Mouse (Mus musculus): Measurements from ENCODE around the gene Iah1. TPM values are rescaled to one million over a fixed set of nuclear protein-coding genes. Genes with fewer than 3 reads are reported as not detected.
A peak's percentile ranks its signal among the peaks of the same experiment; 100 is the strongest.

The Iah1 gene
- polyA plus RNA-seq, 1 experiment from 2014 or later: 44.8 TPM

DNA sequence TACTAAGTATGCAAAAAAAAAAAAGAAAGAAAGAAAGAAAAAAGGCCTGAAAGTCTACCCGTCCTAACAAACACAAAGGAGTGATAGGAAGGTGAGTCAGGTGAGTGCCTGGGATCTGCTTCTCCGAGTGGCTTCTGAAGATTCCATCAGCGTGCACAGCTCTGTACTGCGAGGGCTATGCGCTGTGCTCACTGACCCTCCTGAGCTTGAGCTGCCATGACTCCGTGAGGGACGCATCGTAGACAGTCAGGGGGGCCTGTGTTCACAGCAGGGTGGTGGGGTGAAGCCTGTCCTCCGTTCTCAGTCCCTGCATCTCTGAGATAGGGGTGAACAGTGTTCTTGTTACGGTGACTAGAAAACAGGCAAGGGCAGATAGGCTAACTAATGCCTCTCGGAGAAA lies 17.3 kb upstream of the Iah1 start:
- no peaks in the 10 kb centered on the region for H3K4me1 ChIP-seq
- H3K27me3 ChIP-seq (ENCODE audit: low read depth, poor library complexity, severe bottlenecking): no peaks in the 10 kb centered on the region
- no peak for DNase-seq (ENCODE audit: low spot score)
- H3K9me3 ChIP-seq (replicated peaks): no peaks in the 10 kb centered on the region
- WGBS: 95% methylated on average over 11 of the region's 11 CpGs
- H3K27ac ChIP-seq (replicated peaks): no peak overlapping the region
- H3K4me3 ChIP-seq: no peak overlapping the region
- peaks cover 99% of the 10 kb centered on the region for H3K36me3 ChIP-seq

DNA sequence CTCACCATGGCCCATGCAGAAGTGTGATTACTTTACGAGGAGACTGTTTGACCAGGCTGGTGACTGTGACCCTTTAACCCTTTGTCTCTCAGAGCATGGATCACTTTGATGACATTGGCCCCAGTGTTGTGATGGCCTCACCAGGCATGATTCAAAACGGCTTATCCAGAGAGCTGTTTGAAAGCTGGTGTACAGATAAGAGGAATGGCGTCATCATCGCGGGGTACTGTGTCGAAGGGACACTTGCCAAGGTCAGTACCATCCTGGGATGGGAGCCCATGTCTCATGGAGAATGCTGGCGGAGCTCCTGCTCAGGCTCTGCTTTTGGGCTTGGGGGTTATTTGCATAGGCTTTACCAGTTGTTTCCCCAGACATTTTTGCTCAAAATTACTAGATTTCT lies 14.9 kb upstream of the Iah1 start:
- Histone ChIP-seq H3K4me3 (no peak overlapping the region), H3K9me3 (replicated peaks) (no peaks in the 10 kb centered on the region), H3K36me3 (peaks cover 99% of the 10 kb centered on the region), H3K27me3 (ENCODE audit: low read depth, poor library complexity, severe bottlenecking) (no peaks in the 10 kb centered on the region), H3K4me1 (no peaks in the 10 kb centered on the region), H3K27ac (replicated peaks) (no peak overlapping the region)
- no peak for DNase-seq (ENCODE audit: low spot score)
- WGBS: 90% methylated on average over 7 of the region's 7 CpGs

DNA sequence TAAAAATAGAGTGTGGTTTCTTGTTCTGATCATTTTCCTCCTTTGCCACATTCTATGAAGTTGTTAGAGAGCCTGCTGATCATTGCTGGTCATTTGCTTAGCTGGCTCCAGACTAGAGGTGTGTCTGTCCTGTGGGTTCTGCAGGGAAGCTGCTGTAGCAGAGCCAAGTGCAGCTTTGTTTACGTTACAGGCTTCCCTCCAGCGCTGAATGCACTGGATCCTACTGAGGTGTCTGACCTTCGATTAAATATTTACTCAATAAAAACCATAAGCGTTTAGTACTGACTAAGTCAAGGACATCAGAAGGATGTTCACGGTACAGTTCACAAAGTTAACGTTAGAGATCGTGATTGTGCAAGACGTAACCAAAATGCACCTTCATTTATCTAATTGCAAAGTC lies 14.3 kb upstream of the Iah1 start:
- Histone ChIP-seq H3K4me1 (no peaks in the 10 kb centered on the region), H3K4me3 (no peak overlapping the region), H3K9me3 (replicated peaks) (no peaks in the 10 kb centered on the region), H3K36me3 (peaks cover 99% of the 10 kb centered on the region), H3K27ac (replicated peaks) (no peak overlapping the region), H3K27me3 (ENCODE audit: low read depth, poor library complexity, severe bottlenecking) (no peaks in the 10 kb centered on the region)
- 91% methylated on average over 8 of the region's 8 CpGs for WGBS
- DNase-seq (ENCODE audit: low spot score): no peak

DNA sequence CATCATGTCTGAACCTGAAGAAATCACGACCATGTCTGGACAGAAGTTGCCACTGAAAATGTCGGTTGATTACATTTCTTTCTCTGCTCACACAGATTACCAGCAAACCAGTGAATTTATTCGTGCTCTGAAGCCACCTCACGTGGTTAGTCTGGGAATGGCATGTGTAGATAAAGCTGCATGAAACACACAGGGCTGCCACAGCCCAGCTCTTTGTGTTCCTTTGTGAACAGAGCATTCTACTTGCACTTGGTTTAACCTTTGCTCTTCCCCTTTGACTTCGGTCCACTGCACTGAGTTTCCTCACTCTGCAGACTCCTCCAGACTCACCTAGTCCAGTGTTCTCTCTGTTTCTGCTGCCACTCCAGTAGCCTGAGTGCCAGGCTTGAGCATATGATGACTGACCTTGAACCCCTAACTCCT lies 13.8 kb upstream of the Iah1 start:
- 86% methylated on average over 5 of the region's 5 CpGs for WGBS
- no peak overlapping the region for H3K4me3 ChIP-seq
- H3K9me3 ChIP-seq (replicated peaks): no peaks in the 10 kb centered on the region
- H3K36me3 ChIP-seq: peaks cover 99% of the 10 kb centered on the region
- DNase-seq (ENCODE audit: low spot score): no peak
- H3K4me1 ChIP-seq: no peaks in the 10 kb centered on the region
- H3K27me3 ChIP-seq (ENCODE audit: low read depth, poor library complexity, severe bottlenecking): no peaks in the 10 kb centered on the region
- no peak overlapping the region for H3K27ac ChIP-seq (replicated peaks)

DNA sequence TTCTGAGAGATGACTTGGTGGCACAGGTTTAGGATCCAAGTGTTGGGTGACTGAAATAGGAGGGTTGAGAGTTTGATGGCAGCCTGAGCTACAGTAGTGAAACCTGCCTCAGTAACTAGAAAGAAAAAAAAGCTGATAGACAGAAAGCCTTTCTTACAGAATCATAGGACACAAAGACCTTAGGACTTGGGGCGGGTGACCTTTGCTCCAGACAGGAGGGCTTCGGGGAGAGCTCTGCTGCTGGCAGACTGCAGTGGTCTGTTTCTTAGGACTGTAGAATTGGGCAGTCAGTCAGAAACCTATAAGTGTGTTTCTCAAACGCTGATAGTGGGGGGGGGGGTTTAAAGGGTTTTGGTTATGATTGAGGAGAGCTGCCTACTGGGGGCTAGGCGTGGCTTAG lies 10.4 kb upstream of the Iah1 start:
- Histone ChIP-seq H3K4me3 (no peak overlapping the region), H3K4me1 (no peaks in the 10 kb centered on the region), H3K27me3 (ENCODE audit: low read depth, poor library complexity, severe bottlenecking) (no peaks in the 10 kb centered on the region), H3K9me3 (replicated peaks) (no peaks in the 10 kb centered on the region), H3K27ac (replicated peaks) (no peak overlapping the region), H3K36me3 (peaks cover 99% of the 10 kb centered on the region)
- no peak for DNase-seq (ENCODE audit: low spot score)
- 89% methylated on average over 4 of the region's 4 CpGs for WGBS

DNA sequence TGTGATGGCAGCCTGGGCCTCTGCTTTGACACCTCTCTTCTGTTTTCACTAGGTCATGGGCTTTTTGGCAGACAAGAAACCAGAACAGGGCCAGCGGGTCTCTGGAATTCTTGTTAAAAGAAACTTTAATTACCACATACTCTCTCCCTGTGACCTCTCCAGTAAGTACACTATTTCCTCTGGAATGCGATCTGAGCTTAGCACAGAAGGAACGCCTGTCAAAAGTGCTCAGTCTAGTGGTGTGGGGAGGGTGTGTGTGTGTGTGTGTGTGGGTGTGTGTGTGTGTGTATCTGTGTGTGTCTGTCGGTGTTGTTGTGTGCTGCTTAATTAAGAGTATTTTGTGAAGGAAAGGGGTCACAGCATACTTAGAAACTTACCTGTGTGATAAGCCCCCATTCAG lies 9.5 kb upstream of the Iah1 start:
- Histone ChIP-seq H3K4me1 (no peaks in the 10 kb centered on the region), H3K9me3 (replicated peaks) (no peaks in the 10 kb centered on the region), H3K27me3 (ENCODE audit: low read depth, poor library complexity, severe bottlenecking) (no peaks in the 10 kb centered on the region), H3K27ac (replicated peaks) (no peak overlapping the region), H3K36me3 (peaks cover 99% of the 10 kb centered on the region), H3K4me3 (no peak overlapping the region)
- DNase-seq (ENCODE audit: low spot score): no peak
- WGBS: 90% methylated on average over 4 of the region's 4 CpGs

DNA sequence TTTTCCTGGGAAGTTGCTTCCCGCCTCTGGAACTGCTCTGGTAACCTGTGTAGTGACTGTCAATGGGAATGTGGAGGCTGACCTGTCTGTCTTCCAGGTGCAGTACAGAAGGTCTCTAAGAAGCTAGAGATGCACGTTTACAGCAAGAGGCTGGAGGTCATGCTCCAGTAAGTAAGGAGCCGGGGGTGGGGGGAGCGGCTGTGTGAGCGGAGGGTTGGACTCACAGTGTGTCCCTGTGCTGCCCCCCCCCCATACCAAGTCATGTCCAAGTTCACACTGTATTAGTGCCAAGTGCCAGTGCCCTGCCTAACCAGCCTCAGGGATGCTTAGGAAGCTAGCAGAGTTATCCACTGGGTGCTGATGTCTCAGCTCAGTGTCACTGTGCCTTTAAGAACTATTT lies 4.0 kb upstream of the Iah1 start:
- DNase-seq (ENCODE audit: low spot score): no peak
- H3K4me3 ChIP-seq: no peak overlapping the region
- H3K9me3 ChIP-seq (replicated peaks): no peaks in the 10 kb centered on the region
- H3K27me3 ChIP-seq (ENCODE audit: low read depth, poor library complexity, severe bottlenecking): no peaks in the 10 kb centered on the region
- H3K27ac ChIP-seq (replicated peaks): no peak overlapping the region
- H3K36me3 ChIP-seq: peaks cover 79% of the 10 kb centered on the region
- peaks cover 5% of the 10 kb centered on the region; the same call in 1 of the 2 replicates for H3K4me1 ChIP-seq
- WGBS: 90% methylated on average over 5 of the region's 5 CpGs

DNA sequence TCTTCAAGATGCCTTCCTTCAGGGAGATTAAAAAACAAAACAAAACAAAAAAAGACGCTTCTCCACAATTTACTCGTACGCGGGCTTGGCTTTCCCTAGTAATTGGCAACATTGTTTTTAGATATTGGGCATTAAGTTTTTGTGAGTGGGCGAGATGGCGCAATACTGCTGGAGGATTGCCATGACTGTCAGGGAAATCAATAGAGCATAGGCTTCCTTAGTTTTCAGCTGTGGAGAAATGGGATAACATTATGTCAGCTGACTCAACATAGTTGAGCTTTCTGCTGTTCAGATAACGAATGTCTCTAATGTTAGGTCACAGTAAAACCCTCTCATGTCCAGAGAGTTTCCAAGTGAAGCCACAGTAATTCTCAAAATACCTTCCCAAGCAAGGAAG lies 678 bp downstream of the Iah1 start:
- no peaks in the 10 kb centered on the region for H3K27me3 ChIP-seq (ENCODE audit: low read depth, poor library complexity, severe bottlenecking)
- H3K4me1 ChIP-seq: peaks cover 7% of the 10 kb centered on the region; the same call in 1 of the 2 replicates
- no peaks in the 10 kb centered on the region for H3K9me3 ChIP-seq (replicated peaks)
- peak overlapping the region; percentile 67 for H3K4me3 ChIP-seq
- H3K27ac ChIP-seq (replicated peaks): peak overlapping the region; percentile 89
- no peak for DNase-seq (ENCODE audit: low spot score)
- peaks cover 66% of the 10 kb centered on the region for H3K36me3 ChIP-seq
- WGBS: 39% methylated on average over 7 of the region's 7 CpGs

DNA sequence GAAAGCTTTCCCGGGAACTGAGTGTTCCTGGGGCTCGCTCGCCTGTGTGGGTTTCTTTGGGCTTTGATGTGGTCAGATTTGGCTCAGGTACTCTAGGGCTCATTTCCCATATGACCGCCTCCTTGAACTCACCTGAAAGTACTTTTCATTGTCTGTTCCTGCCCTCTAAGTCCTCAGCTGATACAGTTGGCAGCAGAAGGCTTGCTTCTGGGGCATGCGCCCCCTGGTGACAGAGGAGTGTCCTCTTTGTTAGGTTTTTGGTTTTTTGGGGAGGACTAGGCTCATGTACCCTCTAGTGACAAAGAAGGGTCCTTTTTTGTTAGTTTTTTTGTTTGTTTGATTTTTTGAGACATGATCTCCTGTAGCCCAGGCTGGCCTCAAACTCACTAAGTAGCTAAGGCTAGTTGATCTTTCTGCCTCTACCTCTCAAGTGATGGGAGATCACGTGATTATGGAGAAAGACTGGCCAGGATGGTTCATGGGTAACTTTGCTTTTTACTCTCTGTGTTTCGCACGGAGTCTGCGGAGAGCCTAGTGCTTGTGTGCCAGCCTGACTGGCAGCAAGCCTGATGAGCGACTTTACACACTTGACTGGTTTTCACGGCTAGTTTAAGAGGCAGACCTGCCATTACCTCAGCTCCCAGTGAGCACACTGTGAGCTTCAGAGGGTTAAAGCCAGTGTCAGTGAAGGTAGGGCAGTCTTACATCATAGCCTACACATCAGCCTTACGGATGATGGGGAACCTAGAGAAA lies 2.1 kb downstream of the Iah1 start:
- H3K36me3 ChIP-seq: peaks cover 66% of the 10 kb centered on the region
- H3K4me3 ChIP-seq: no peak overlapping the region
- 74% methylated on average over 12 of the region's 12 CpGs for WGBS
- DNase-seq (ENCODE audit: low spot score): peak; percentile 62
- H3K27me3 ChIP-seq (ENCODE audit: low read depth, poor library complexity, severe bottlenecking): no peaks in the 10 kb centered on the region
- H3K27ac ChIP-seq (replicated peaks): no peak overlapping the region
- peaks cover 7% of the 10 kb centered on the region; the same call in 1 of the 2 replicates for H3K4me1 ChIP-seq
- H3K9me3 ChIP-seq (replicated peaks): no peaks in the 10 kb centered on the region

DNA sequence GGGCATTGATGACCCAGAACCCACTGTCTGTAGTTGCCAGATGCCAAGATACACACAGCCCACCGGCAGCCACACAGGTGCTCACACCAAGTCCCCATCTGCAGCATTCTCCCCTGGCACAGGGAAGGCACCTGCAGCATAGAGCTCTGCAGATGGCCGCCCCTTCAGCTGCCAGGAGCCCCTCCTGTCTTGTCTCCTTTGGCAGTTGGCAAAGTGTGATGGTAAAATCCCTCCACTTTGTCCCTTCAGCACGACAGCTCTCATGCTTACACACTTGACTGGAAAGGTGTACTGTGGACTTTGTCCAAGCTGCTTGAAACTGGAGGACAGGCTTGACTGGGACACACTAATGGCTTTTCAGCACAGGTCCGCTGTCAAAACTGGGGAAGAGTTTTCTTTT lies 4.1 kb downstream of the Iah1 start:
- DNase-seq (ENCODE audit: low spot score): no peak
- Histone ChIP-seq H3K4me3 (no peak overlapping the region), H3K4me1 (peaks cover 7% of the 10 kb centered on the region; the same call in 1 of the 2 replicates), H3K36me3 (peaks cover 66% of the 10 kb centered on the region), H3K27ac (replicated peaks) (no peak overlapping the region), H3K9me3 (replicated peaks) (no peaks in the 10 kb centered on the region), H3K27me3 (ENCODE audit: low read depth, poor library complexity, severe bottlenecking) (no peaks in the 10 kb centered on the region)
- 92% methylated on average over 4 of the region's 4 CpGs for WGBS

DNA sequence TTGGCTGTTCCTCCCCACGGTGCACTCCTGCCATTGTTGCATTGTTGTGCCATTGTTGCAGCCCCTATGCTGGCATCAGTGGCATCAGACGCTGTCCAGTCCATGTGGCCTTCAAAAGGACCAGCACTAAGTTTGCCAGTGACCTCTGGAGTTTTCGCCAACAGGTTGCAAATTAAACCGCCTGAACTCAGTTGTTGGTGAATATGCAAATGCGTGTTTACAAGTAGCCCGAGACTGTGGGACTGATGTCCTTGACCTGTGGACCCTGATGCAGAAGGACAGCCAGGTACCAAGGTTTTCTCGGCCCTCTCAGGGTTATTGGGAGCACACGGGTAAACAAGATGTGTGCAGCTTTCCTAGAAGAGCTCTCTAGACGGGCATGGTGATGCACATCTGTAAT lies 5.0 kb downstream of the Iah1 start:
- Histone ChIP-seq H3K4me1 (peaks cover 7% of the 10 kb centered on the region; the same call in 1 of the 2 replicates), H3K27me3 (ENCODE audit: low read depth, poor library complexity, severe bottlenecking) (no peaks in the 10 kb centered on the region), H3K36me3 (peaks cover 74% of the 10 kb centered on the region), H3K27ac (replicated peaks) (no peak overlapping the region), H3K9me3 (replicated peaks) (no peaks in the 10 kb centered on the region), H3K4me3 (no peak overlapping the region)
- no peak for DNase-seq (ENCODE audit: low spot score)
- WGBS: 84% methylated on average over 9 of the region's 9 CpGs

DNA sequence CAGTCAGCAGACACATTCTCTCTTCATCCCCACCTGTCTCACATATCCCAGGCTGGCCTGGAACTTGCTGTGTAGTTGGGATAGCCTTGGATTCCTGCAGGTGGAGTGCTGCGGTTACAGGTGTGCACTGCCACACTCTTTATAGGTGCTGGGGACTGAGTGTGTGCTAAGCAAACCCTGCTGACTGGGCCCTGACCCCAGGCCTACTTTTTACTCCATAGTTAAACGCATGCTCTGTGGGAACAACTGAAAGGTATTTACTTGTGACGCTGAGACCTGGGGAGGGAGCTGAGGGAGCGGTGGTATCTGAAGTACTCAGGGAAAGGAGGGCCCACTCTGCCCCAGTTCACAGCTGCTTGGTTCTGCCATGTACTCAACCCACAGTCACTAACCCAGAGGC lies 6.1 kb downstream of the Iah1 start:
- no peak for DNase-seq (ENCODE audit: low spot score)
- Histone ChIP-seq H3K4me1 (peaks cover under 1% of the 10 kb centered on the region; the same call in 1 of the 2 replicates), H3K9me3 (replicated peaks) (no peaks in the 10 kb centered on the region), H3K27me3 (ENCODE audit: low read depth, poor library complexity, severe bottlenecking) (no peaks in the 10 kb centered on the region), H3K27ac (replicated peaks) (no peak overlapping the region), H3K36me3 (peaks cover 85% of the 10 kb centered on the region), H3K4me3 (no peak overlapping the region)
- 89% methylated on average over 4 of the region's 4 CpGs for WGBS

DNA sequence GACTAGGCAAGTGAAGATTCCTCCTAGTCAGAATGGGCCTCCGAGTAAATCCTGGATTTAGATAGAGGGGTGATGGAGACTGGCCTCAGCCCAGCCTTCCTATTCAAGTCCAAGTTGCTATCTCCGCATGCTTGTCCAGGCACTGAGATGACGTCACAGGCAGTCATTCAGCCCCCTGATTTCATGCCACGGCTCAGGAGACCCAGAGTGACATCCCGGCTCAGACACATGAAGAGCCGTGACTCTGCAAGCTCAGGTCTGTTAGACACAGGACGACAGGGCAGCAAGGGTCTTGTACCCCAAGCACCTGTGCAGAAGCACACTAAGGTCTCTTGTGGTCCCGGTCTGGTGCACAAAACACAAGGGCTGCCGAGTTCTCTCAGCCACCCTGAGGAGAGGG lies 6.7 kb downstream of the Iah1 start:
- Histone ChIP-seq H3K4me1 (no peaks in the 10 kb centered on the region), H3K9me3 (replicated peaks) (no peaks in the 10 kb centered on the region), H3K27ac (replicated peaks) (no peak overlapping the region), H3K36me3 (peaks cover 91% of the 10 kb centered on the region), H3K27me3 (ENCODE audit: low read depth, poor library complexity, severe bottlenecking) (no peaks in the 10 kb centered on the region), H3K4me3 (no peak overlapping the region)
- 89% methylated on average over 9 of the region's 9 CpGs for WGBS
- DNase-seq (ENCODE audit: low spot score): no peak
